Mouse (Mus musculus) right cerebral cortex, postnatal 14 days (tissue): Measurements from ENCODE around the gene Mcpt8.
"Not testable (repeated sequence)": the region's sequence is repeated elsewhere in the genome, so short reads cannot be mapped to it uniquely, and the experiment has no call there.

ENCODE experiments used
- DNase-seq: peaks from one replicate; pipeline ENCODE4 v3.0.0; 2022

Gene Mcpt8

GRCm38 (mm10) chr14:56085167-56085566, at the start of gene Mcpt8:
Mcpt8 (minus strand) TSS chr14:56085273.
- no peak for DNase-seq

GRCm38 (mm10) chr14:56133675-56134074, 48.6 kb upstream of the Mcpt8 start:
- DNase-seq: not testable (repeated sequence)

- DNase-seq: not testable (repeated sequence)
These were observed 47.4 kb upstream of the Mcpt8 start, which contains the start of gene Gzmd for GRCm38 (mm10) chr14:56132508-56132907. Gzmd (minus strand) TSS chr14:56132608.

- DNase-seq: no peak
These were observed 43.3 kb upstream of the Mcpt8 start for GRCm38 (mm10) chr14:56128341-56128740.

GRCm38 (mm10) chr14:56123516-56123915, 38.4 kb upstream of the Mcpt8 start:
- DNase-seq: no peak

GRCm38 (mm10) chr14:56120525-56120924, 35.5 kb upstream of the Mcpt8 start, which contains the start of gene Gzme:
Gzme (minus strand) TSS chr14:56120625.
- no peak for DNase-seq

GRCm38 (mm10) chr14:56115531-56116310, 30.6 kb upstream of the Mcpt8 start:
- DNase-seq: not testable (repeated sequence)

GRCm38 (mm10) chr14:56105447-56106180, 20.5 kb upstream of the Mcpt8 start:
- no peak for DNase-seq

GRCm38 (mm10) chr14:56105016-56105415, 19.9 kb upstream of the Mcpt8 start:
- no peak for DNase-seq

- DNase-seq: no peak
These were observed 18.4 kb upstream of the Mcpt8 start for GRCm38 (mm10) chr14:56103452-56103851.

GRCm38 (mm10) chr14:56102386-56102785, 17.3 kb upstream of the Mcpt8 start, which contains the start of gene Ctsg:
Ctsg (minus strand) TSS chr14:56102574.
- no peak for DNase-seq

GRCm38 (mm10) chr14:56098940-56099339, 13.9 kb upstream of the Mcpt8 start:
- DNase-seq: no peak

- DNase-seq: no peak
These were observed 12.5 kb upstream of the Mcpt8 start for GRCm38 (mm10) chr14:56097597-56097996.

GRCm38 (mm10) chr14:56093353-56093752, 8.3 kb upstream of the Mcpt8 start:
- no peak for DNase-seq

- no peak for DNase-seq
These were observed 1.6 kb upstream of the Mcpt8 start for GRCm38 (mm10) chr14:56086711-56087110.

- no peak for DNase-seq
These were observed 3.1 kb downstream of the Mcpt8 start for GRCm38 (mm10) chr14:56082016-56082415.

- not testable (repeated sequence) for DNase-seq
These were observed 22.9 kb downstream of the Mcpt8 start, which contains the start of gene Mcpt4 for GRCm38 (mm10) chr14:56062213-56062612. Mcpt4 (minus strand) TSS chr14:56062313.

- no peak for DNase-seq
These were observed 27.4 kb downstream of the Mcpt8 start for GRCm38 (mm10) chr14:56057722-56058121.

GRCm38 (mm10) chr14:56055408-56055807, 29.7 kb downstream of the Mcpt8 start:
- no peak for DNase-seq

- DNase-seq: not testable (repeated sequence)
These were observed 43.3 kb downstream of the Mcpt8 start, which contains the start of gene Mcpt2 for GRCm38 (mm10) chr14:56041792-56042191. Mcpt2 (plus strand) TSS chr14:56042041.

GRCm38 (mm10) chr14:56034433-56034832, 50.6 kb downstream of the Mcpt8 start:
- no peak for DNase-seq
